Mouse (Mus musculus) embryonic fibroblast, embryonic 13.5 days (primary cell): ENCODE results near the gene Akt3. TPM values are rescaled to one million over a fixed set of nuclear protein-coding genes. Genes with fewer than 3 reads are reported as not detected.

Experiments
- H3K27ac ChIP-seq: 2 replicates; pipeline ENCODE4 v1.5.1; 2012; ENCODE audit warnings: low read length, control low read depth, inconsistent platforms; ENCODE audit not compliant: insufficient read depth
- H3K4me1 ChIP-seq: 2 replicates; pipeline ENCODE4 v1.6.1; 2011; ENCODE audit warnings: low read length; ENCODE audit not compliant: control insufficient read depth, insufficient read depth
- H3K4me3 ChIP-seq: 2 replicates; pipeline ENCODE4 v1.5.1; 2011; ENCODE audit warnings: mild to moderate bottlenecking, control low read depth, low read length; ENCODE audit not compliant: insufficient read depth
- CTCF ChIP-seq: IDR thresholded peaks from 2 replicates; pipeline ENCODE4 v1.5.1; 2011; ENCODE audit warnings: mild to moderate bottlenecking, control low read depth, low read length, moderate library complexity, borderline replicate concordance; ENCODE audit not compliant: insufficient read depth
- POLR2A ChIP-seq: IDR thresholded peaks from 2 replicates; pipeline ENCODE4 v1.6.1; 2011; ENCODE audit warnings: low read depth, mild to moderate bottlenecking, control low read depth, low read length, moderate library complexity
- polyA plus RNA-seq: library from polyadenylated mRNA; stranded (reverse); fragments of >200 nt; gene quantifications from 2 replicates; pipeline ENCODE4 v1.2.4, GENCODE M21; 2011; ENCODE audit warnings: low read depth; ENCODE audit not compliant: missing spikeins, insufficient read length

Akt3 gene
- polyA plus RNA-seq, 1 experiment = 44.7 TPM

DNA sequence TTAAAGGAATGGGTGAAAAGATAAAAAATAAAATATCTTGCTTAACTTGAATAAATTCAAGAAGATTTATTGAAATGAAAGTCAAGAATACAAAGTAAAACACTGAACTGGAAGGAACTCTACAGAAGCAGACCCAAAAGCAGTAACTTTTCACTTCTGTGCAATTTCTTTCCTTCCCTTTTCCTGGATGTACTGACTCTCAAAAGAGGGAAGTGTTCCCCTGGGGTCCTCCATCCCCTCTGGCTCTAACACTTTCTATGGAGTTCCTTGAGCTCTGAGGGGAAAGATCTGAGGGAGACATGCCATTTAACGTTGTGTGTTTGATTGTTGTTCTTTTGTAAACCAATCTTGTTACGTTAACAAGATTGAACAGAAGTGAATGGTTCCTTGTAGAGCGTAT lies 66.4 kb downstream of the Akt3 start:
- TF ChIP-seq POLR2A (no peak), CTCF (no peak)
- no peak overlapping the region for H3K27ac ChIP-seq
- no peak overlapping the region for H3K4me3 ChIP-seq
- H3K4me1 ChIP-seq = no peaks in the 10 kb centered on the region

DNA sequence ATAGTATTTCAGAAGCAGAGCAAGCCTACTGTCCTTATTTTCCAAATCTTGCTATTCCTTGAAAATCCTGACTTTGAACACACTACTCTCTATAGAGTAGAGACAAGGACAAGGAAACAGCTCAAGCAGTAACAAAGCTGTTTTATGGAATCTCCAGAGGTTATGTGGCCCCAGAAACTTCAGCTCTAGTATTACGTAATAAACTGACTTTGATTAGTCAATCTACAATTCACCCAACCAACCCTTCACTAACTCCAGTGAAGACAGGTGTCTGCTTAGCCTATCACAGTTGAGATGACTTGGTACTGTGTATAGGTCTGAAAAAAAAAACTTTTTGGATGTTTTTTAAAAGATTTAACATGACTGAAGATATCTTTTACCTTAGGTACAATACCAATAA lies 67.6 kb downstream of the Akt3 start:
- no peaks in the 10 kb centered on the region for H3K4me1 ChIP-seq
- H3K27ac ChIP-seq = no peak overlapping the region
- no peak overlapping the region for H3K4me3 ChIP-seq
- no peak for TF ChIP-seq CTCF
- no peak for TF ChIP-seq POLR2A

DNA sequence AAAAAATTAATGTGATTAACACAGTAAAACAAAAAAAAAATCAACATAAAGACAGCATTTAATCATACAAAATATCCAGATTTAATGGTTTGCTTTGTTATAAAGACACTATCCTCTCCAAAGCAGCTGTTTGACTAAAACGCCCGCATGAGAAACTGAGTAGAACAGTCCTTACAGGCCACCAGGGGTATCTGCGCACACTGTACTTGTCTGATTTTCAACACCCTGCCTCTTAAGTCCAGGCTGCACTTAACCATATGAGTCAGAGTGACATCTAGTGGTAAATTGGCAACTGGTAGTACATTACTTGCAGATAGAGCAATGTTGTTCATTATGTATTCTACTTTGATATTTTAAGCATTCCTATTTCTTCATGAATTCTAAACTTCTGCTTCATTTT lies 69.3 kb downstream of the Akt3 start:
- TF ChIP-seq POLR2A = no peak
- no peak for TF ChIP-seq CTCF
- H3K4me1 ChIP-seq = no peaks in the 10 kb centered on the region
- no peak overlapping the region for H3K4me3 ChIP-seq
- no peak overlapping the region for H3K27ac ChIP-seq

DNA sequence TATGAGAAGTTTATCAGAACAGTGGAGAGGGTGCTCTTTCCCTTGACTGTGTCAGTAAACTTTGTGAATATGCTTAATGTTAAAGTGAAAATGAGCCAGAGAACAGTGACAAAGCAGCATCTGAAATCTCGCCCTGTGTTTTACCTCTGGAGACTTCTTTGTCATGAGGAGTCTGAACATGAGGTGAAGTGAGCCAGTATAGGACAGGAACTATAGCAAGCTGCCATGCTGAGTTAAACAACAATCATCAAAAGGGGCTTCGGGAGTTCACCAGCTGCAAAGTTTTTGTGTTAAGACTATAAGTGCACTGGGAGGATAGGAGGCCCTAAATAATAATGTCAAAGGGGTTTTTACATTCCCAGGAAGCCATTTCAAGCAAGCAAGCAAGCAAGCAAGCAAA lies 71.3 kb downstream of the Akt3 start:
- TF ChIP-seq POLR2A (no peak), CTCF (no peak)
- H3K4me3 ChIP-seq = no peak overlapping the region
- no peak overlapping the region for H3K27ac ChIP-seq
- H3K4me1 ChIP-seq = no peaks in the 10 kb centered on the region

DNA sequence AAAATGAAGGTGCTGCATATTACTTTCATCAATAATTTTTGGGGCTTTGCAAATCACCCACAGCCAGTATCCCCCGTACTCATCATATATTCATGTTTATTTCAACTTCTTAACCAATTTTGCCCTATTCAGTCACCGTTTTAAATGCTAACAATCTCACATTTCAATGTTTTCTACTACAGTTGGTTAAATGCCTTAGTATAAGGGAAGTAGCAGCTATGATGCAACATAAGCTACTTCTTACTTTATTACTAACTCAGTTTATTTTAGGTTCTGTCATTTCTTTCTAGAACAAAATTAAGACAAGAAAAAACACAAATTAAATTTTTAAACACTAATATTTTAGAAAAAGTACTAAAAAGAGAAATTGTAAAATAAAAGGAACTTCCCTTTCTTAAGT lies 78.4 kb downstream of the Akt3 start:
- Histone ChIP-seq H3K4me3 (no peak overlapping the region), H3K4me1 (no peaks in the 10 kb centered on the region), H3K27ac (no peak overlapping the region)
- TF ChIP-seq CTCF (no peak), POLR2A (no peak)

DNA sequence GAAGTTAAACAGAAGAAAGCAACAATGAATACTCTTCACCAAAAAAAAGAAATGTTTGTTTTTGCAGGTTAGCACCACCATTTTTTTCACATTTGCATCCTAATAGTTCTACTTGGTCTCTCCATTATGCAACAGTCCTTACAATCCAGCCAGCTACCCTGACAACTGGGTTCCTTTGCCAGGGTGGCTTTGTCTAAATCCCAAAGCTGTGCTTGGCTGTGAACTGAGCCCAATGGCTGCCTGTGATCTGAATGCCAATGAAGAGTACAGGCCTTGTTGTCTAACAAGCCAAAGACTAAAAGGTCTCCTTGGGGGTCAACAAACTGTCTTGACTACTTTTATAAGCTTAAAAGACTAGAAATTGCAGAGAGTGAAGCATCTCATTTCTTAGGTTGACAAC lies 82.6 kb downstream of the Akt3 start:
- no peak for TF ChIP-seq POLR2A
- TF ChIP-seq CTCF = no peak
- H3K27ac ChIP-seq = no peak overlapping the region
- H3K4me1 ChIP-seq = no peaks in the 10 kb centered on the region
- H3K4me3 ChIP-seq = no peak overlapping the region

DNA sequence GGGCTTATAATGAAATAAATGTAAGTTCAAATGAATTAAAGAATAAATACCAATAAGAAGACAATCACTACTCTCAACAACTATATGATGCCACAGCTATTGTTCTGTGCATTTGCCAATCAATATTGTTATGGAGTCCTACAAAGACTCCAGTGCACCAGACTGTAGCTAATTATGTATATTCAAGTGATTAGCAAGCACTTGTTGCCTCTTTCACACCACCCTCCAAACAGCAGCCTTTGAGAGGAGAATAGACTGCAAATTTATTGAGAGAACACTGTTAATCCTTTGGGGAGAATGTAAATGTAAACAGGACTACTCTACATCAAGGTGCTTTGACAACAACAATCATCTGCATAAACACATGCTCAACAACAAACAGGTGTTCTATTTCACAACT lies 86.7 kb downstream of the Akt3 start:
- no peak for TF ChIP-seq CTCF
- no peak overlapping the region for H3K4me3 ChIP-seq
- no peak overlapping the region for H3K27ac ChIP-seq
- H3K4me1 ChIP-seq = no peaks in the 10 kb centered on the region

DNA sequence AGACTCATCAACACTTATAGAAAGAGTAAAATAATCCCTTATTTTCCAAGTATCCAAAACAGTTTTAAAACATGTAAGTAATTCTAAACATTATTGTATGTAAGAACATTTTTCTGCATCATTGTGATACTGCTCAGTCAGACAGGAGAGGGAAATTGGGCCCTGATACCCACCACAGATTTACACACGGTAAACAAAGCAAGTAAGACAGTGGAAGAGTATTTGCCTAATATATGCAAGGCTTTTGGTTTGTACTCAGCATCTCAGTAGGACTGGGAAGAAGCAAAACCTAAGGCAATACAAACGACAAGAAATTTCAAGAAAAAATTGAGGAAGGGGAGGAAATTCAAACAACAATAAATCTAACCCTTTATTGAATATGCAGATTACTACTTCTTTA lies 92.2 kb downstream of the Akt3 start:
- Histone ChIP-seq H3K4me3 (no peak overlapping the region), H3K27ac (no peak overlapping the region), H3K4me1 (no peaks in the 10 kb centered on the region)
- TF ChIP-seq POLR2A = no peak
- TF ChIP-seq CTCF = no peak

DNA sequence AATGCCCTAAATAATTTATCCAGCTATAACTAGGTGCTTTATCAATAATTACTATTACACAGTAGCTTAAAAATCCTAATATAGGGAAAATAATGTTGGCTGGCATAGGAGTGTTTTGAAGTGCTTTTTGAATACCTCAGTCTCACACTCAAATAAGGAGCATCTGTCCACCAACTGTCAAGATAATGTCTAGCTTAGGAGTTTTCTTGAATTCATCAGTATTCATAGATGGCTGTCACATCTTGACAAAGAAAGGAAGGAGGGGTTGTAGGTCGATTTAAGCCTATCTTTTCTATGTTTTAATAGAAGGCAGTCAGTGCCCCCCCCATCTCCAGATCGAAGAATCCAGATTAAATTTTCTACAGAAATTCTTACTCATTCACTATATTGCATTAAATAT lies 92.7 kb downstream of the Akt3 start:
- no peak for TF ChIP-seq CTCF
- no peak for TF ChIP-seq POLR2A
- no peaks in the 10 kb centered on the region for H3K4me1 ChIP-seq
- no peak overlapping the region for H3K4me3 ChIP-seq
- no peak overlapping the region for H3K27ac ChIP-seq

DNA sequence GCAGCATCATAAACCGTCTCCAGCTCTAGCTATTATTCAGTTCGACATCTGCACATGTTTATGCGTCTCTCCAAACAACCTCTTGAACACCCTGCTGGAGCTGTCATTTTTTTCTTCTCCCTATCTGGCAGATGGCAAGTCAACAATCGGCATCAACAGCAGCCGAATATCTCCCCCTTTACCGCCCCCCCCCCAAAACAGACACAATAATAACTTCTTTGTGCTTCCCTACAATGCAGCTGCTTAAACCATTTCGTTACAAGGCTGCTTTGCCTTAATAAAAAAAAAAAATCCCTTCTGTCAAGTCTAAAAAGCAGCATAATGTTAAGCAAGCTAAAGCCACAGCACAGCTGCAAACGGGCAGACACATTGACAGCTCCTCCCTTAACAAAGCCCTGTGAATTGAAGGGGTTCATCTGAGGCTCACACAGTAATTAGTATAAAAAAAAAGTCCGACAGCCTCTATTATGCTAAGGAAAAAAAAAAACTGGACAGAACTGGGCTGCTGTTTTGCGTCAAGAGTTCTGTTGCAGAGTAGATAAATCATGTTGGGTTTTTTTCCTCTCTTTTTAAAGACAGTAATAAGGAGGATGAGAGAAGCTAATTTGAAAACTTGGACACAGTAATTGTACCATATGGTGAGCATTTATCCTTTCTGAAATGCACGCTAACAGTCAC lies 107.5 kb downstream of the Akt3 start:
- no peak overlapping the region for H3K27ac ChIP-seq
- TF ChIP-seq CTCF (no peak), POLR2A (no peak)
- no peak overlapping the region for H3K4me3 ChIP-seq

DNA sequence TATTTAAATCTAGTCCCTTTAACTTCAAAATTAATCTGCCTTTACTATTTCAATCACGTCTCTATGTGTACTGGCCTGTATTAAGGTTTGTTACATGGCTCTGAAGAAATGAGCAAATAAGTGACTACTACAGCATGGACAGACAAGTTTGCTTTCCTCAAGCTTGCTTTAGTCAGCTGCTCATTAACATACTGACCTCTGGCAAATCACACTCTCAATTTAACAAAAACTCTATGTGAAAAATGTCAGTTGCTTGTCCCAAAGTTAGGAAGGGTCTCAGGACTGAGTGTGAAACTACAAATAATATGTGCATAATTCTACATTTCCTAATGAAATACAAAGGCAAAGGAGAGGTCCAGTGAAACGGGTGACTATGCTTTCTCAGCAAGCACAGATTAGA lies 109.3 kb downstream of the Akt3 start:
- Histone ChIP-seq H3K4me3 (no peak overlapping the region), H3K4me1 (no peaks in the 10 kb centered on the region), H3K27ac (no peak overlapping the region)
- TF ChIP-seq POLR2A (no peak), CTCF (no peak)

More for the DNA sequence above, 107.5 kb downstream of the Akt3 start:
- no peaks in the 10 kb centered on the region for H3K4me1 ChIP-seq
